Mouse (Mus musculus) midbrain, embryonic 10.5 days (tissue): ENCODE results near the gene Gm45233. TPM values are rescaled to one million over a fixed set of nuclear protein-coding genes. Genes with fewer than 3 reads are reported as not detected.
"Not testable (repeated sequence)": the region's sequence is repeated elsewhere in the genome, so short reads cannot be mapped to it uniquely, and the experiment has no call there.

Experiments used
- DNase-seq: peaks from one replicate; pipeline ENCODE4 v3.0.0-alpha.2; 2017; ENCODE audit warnings: low spot score
- H3K27ac ChIP-seq: fragments of 300-500 bp; sonication (generic); replicated peaks from 2 replicates; pipeline ENCODE4 v1.5.1; 2016; ENCODE audit warnings: mild to moderate bottlenecking
- H3K27me3 ChIP-seq: fragments of 300-500 bp; sonication (generic); 2 replicates; pipeline ENCODE4 v1.6.1; 2016; ENCODE audit warnings: low read depth, mild to moderate bottlenecking; ENCODE audit not compliant: poor library complexity, severe bottlenecking
- H3K36me3 ChIP-seq: fragments of 300-500 bp; sonication (generic); 2 replicates; pipeline ENCODE4 v1.6.1; 2016; ENCODE audit warnings: mild to moderate bottlenecking, moderate library complexity
- H3K4me1 ChIP-seq: fragments of 300-500 bp; sonication (generic); 2 replicates; pipeline ENCODE4 v1.6.1; 2016
- H3K4me3 ChIP-seq: fragments of 300-500 bp; sonication (generic); 2 replicates; pipeline ENCODE4 v1.5.1; 2016; ENCODE audit warnings: mild to moderate bottlenecking, moderate library complexity
- H3K9me3 ChIP-seq: fragments of 300-500 bp; sonication (generic); replicated peaks from 2 replicates; pipeline ENCODE4 v1.6.1; 2016; ENCODE audit warnings: mild to moderate bottlenecking
- WGBS: fragments of 180-500 bp; shearing (Covaris S2); methylation state at CpG from one replicate; pipeline ENCODE4 v1.1.7; 2016; 5-methylcytosine and 5-hydroxymethylcytosine counted together
- polyA plus RNA-seq: library from polyadenylated mRNA; unstranded; fragments of >200 nt; fragmentation: Nextera tagmentation; extraction: Ambion mirVana; gene quantifications from 2 replicates; pipeline ENCODE4 v1.2.1, GENCODE M21; 2016

Gene Gm45233
- polyA plus RNA-seq = not detected in 2 replicates

DNA sequence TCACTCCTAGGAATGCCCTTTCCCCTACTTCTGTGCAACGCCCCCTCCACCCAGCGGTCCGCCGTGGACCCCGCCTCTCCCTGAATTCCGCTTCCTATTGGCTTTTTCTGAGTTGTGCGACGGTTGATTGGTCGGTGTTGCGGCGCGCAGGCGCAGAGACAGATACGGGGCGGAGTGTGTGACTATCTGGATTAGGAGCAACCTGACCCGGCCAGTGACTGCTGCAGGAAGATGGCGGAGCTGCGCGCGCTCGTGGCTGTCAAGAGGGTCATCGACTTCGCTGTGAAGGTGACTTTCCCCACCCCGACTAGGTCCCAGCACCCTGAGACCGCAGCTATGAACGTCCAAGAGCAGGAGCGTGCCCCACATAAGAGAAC lies at the start of gene Gm45233, which contains the start of gene Etfb:
Gene Gm45233, plus strand, starts transcription at position 212 of the 377 bp plus-strand sequence.
Gene Etfb, plus strand, starts transcription at position 167 of the 377 bp plus-strand sequence.
- Histone ChIP-seq H3K9me3 (no peaks in the 10 kb centered on the region), H3K27me3 (no peaks in the 10 kb centered on the region), H3K36me3 (no peaks in the 10 kb centered on the region), H3K4me3 (peak within 1 kb of the TSS; percentile 66), H3K27ac (peak within 1 kb of the TSS; percentile 88), H3K4me1 (peaks cover 22% of the 10 kb centered on the region)
- WGBS = 0% methylated on average over 27 of the region's 27 CpGs
- peak; percentile 94 for DNase-seq

DNA sequence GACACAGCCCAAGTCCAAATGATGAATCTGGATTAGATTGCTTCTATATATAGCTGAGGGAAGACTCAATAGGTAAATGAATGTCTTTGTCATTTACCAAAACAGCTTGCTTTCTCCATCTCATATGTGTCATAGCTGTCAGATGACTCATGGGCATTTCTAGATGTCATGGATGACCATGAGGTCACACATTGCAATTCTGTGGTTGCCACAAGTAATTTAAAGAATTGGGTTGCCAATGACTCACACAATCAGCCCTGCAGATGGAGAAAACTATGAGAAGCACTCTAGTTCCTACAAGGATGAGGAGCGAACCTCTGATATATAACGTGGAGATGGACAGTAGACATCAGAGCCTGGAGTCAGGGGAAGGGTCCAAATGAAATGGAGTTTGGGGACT lies 44.4 kb upstream of the Gm45233 start:
- Histone ChIP-seq H3K36me3 (no peaks in the 10 kb centered on the region), H3K4me3 (no peak overlapping the region), H3K27me3 (no peaks in the 10 kb centered on the region), H3K4me1 (no peaks in the 10 kb centered on the region), H3K9me3 (no peaks in the 10 kb centered on the region), H3K27ac (no peak overlapping the region)
- no peak for DNase-seq
- 89% methylated on average over 2 of the region's 2 CpGs for WGBS

DNA sequence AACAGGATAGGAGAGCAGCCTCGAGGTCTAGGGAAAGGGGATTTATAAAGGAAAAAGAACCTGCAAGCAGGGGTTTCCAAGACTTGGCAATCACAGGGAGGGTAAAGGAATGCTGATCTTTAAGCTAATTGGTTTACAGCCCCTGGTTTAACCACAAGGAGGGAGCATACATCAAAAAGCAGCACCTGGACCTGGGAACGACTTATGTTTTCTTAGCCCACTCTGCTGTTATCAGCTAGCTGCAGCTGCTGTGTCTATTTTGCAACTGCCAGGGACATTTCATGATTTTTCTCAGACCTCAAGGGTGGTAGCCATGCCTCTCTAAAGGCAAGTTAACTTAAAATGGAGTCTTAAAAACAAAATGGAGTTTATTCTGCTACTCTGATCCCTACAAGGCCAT lies 41.2 kb upstream of the Gm45233 start:
- H3K4me3 ChIP-seq = no peak overlapping the region
- WGBS = 58% methylated on average over 2 of the region's 2 CpGs
- no peaks in the 10 kb centered on the region for H3K4me1 ChIP-seq
- no peaks in the 10 kb centered on the region for H3K9me3 ChIP-seq
- no peak overlapping the region for H3K27ac ChIP-seq
- H3K36me3 ChIP-seq = no peaks in the 10 kb centered on the region
- no peaks in the 10 kb centered on the region for H3K27me3 ChIP-seq
- DNase-seq = no peak

DNA sequence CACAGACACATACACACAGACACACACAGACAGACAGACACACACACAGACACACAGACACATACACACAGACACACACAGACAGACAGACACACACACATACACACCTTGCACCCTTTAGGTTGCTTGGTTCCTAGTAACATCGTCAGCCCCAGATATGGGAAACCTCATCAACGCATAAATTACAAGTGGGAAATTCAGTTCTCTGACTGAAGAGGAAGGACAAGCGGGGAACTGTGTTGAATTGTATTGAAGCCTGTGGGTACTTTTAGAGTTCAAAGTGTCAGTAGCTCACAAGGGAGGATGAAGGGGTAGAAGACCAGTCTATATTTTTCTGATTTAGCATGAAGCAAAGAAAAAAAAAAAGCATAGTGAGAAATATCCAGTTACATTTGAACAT lies 36.4 kb upstream of the Gm45233 start:
- Histone ChIP-seq H3K4me3 (no peak overlapping the region), H3K9me3 (no peaks in the 10 kb centered on the region), H3K4me1 (peaks cover 5% of the 10 kb centered on the region), H3K36me3 (no peaks in the 10 kb centered on the region), H3K27ac (no peak overlapping the region), H3K27me3 (no peaks in the 10 kb centered on the region)
- no peak for DNase-seq
- 90% methylated on average over 3 of the region's 3 CpGs for WGBS

DNA sequence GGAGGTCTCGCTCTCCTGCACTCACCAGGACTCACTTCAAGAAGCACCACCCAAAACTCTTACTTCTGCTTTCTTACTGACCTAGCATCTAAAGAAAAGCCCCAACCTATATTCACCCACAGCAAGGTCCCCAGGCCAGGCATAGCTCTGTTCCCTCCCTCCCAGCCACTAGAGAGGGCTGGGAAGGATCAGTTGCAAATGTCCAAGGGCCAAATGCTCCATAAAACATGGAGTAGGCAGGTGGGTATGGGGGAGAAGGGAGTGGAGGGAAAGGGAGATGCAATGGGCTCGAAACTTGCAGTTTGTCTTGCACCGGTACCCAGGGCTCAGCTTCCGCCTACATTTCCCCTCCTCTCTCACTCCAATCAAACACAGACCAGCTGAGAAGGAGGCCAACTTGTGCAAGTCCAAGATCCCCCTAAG lies 35.8 kb upstream of the Gm45233 start, which contains the start of gene Siglecg:
Gene Siglecg, plus strand, starts transcription at position 74 of the 423 bp plus-strand sequence.
- H3K9me3 ChIP-seq = no peaks in the 10 kb centered on the region
- H3K4me1 ChIP-seq = peaks cover 5% of the 10 kb centered on the region
- H3K27ac ChIP-seq = no peak within 1 kb of the TSS
- WGBS = 85% methylated on average over 4 of the region's 4 CpGs
- no peaks in the 10 kb centered on the region for H3K27me3 ChIP-seq
- no peaks in the 10 kb centered on the region for H3K36me3 ChIP-seq
- no peak within 1 kb of the TSS for H3K4me3 ChIP-seq
- no peak for DNase-seq

DNA sequence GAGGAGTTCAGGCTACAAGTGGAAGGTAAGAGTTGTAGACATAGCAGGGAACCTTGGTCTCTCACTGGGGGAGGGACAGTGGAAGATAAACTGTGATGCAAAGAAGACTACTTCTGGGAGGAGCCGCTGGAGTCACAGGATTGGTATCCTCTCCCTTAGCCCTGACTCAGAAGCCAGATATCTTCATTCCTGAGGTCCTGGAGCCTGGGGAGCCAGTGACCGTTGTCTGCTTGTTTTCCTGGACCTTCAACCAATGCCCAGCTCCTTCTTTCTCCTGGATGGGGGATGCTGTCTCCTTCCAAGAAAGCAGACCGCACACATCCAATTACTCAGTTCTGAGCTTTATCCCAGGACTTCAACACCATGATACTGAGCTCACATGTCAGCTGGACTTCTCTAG lies 34.8 kb upstream of the Gm45233 start:
- 85% methylated on average over 3 of the region's 3 CpGs for WGBS
- H3K27me3 ChIP-seq = no peaks in the 10 kb centered on the region
- H3K4me3 ChIP-seq = no peak overlapping the region
- peaks cover 5% of the 10 kb centered on the region for H3K4me1 ChIP-seq
- no peak for DNase-seq
- no peak overlapping the region for H3K27ac ChIP-seq
- no peaks in the 10 kb centered on the region for H3K36me3 ChIP-seq
- H3K9me3 ChIP-seq = no peaks in the 10 kb centered on the region

DNA sequence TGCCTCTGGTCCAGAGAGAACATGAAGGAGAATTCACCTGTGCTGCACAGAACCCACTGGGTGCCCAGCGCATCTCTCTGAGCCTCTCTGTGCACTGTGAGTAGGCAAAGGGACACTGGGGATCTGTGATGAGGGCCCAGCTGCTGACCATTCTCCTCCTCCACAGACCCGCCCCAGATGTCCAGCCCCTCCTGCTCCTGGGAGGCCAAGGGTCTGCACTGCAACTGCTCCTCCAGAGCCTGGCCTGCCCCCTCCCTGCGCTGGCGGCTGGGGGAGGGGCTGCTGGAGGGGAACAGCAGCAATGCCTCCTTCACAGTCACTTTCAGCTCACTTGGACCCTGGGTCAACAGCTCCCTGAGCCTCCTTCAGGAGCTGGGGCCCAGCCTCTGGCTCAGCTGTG lies 32.2 kb upstream of the Gm45233 start:
- WGBS = 29% methylated on average over 4 of the region's 4 CpGs
- not testable (repeated sequence) for H3K9me3 ChIP-seq, H3K4me1 ChIP-seq, H3K27ac ChIP-seq, H3K36me3 ChIP-seq, H3K27me3 ChIP-seq, DNase-seq, H3K4me3 ChIP-seq

DNA sequence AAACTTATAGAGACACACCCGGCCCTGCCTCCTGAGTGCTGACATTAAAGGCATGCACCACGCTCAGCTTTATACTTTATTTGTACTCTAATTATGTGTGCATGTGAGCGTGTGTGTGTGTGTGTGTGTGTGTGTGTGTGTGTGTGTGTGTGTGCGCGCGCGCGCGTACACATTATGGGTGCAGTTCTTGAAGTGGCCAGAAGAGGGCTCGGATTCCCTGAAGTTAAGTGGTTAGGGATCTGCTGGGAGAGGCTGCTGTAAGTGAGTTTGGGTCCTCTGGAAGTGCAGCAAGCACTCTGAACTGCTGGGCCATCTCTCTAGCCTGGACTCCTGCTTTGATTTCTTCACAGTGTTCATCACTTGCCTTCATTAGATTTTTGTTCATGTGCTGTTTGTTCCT lies 26.6 kb upstream of the Gm45233 start:
- DNase-seq = no peak
- WGBS = 87% methylated on average over 10 of the region's 10 CpGs
- no peaks in the 10 kb centered on the region for H3K4me1 ChIP-seq
- peaks cover 9% of the 10 kb centered on the region; the same call in 1 of the 2 replicates for H3K9me3 ChIP-seq
- no peak overlapping the region for H3K27ac ChIP-seq
- H3K27me3 ChIP-seq = no peaks in the 10 kb centered on the region
- H3K4me3 ChIP-seq = no peak overlapping the region
- H3K36me3 ChIP-seq = no peaks in the 10 kb centered on the region

DNA sequence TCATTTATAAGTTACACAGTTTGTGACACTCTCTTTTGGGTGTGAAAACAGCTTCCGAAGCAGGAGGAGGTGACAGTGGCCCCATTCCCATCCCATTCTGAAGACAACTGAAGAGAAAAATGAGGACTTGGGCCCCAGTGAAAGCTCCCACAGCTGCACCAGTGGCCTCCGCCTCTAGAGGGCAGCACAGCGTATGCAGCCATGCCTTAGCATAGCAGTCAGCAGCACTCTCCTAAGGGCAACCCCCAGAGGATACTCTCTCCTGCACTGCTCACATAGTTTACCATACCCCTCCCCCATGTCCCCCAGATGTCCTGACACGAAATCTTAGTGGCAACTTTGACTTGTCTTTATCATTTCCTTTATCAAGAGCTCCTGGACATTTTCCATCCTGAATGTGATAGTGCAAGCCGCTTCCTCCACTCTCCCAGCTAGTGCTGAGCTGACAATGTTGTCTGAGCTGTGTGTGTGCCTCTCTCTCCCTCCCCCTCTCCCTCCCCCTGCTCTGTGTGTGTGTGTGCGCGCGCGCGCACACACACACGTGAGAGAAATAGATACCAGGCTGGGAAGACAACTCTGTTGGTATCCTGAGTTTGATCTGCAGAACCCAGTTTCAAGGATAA lies 20.8 kb upstream of the Gm45233 start:
- peaks cover 6% of the 10 kb centered on the region for H3K4me1 ChIP-seq
- 0 out of 2 replicates have a peak, but pooled peaks cover under 1% of the 10 kb centered on the region for H3K9me3 ChIP-seq
- H3K4me3 ChIP-seq = peak overlapping the region; percentile 28; the same call in 1 of the 2 replicates
- H3K27me3 ChIP-seq = no peaks in the 10 kb centered on the region
- DNase-seq = peak; percentile 83
- no peak overlapping the region for H3K27ac ChIP-seq
- H3K36me3 ChIP-seq = no peaks in the 10 kb centered on the region
- WGBS = 11% methylated on average over 11 of the region's 11 CpGs

DNA sequence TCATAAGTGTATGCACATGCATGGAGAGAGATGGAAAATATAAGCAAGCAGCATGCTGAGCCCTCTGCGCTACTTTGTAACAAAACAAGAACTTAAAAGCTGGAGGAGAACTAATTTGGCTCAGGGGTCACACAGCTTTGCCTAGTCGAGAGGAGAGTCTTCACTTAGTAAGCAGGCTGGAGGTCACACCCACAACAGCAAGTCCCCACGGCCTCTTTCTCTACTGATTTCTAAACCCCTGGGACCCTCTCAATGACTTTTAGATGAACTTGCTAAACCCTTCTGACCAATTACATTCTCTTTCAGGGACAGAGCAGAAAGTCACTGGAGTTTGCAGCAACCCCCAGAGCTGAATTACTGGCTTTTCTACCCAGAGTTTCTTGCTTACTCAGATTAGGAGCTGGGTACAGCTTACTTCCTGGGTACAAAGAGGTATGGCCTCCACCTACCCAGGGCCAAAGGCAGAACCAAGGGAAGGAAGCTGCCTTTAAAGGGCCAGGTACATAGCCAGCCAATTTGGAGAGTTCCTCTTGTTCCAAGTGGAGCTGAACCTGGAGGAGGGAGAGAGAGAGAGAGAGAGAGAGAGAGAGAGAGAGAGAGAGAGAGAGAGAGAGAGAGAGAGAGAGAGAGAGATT lies 19.8 kb upstream of the Gm45233 start:
- 0 out of 2 replicates have a peak, but pooled peaks cover 3% of the 10 kb centered on the region for H3K9me3 ChIP-seq
- peaks cover 6% of the 10 kb centered on the region for H3K4me1 ChIP-seq
- no peak for DNase-seq
- H3K4me3 ChIP-seq = no peak overlapping the region
- no peaks in the 10 kb centered on the region for H3K27me3 ChIP-seq
- H3K27ac ChIP-seq = no peak overlapping the region
- WGBS = 60% methylated on average over 3 of the region's 3 CpGs
- no peaks in the 10 kb centered on the region for H3K36me3 ChIP-seq

DNA sequence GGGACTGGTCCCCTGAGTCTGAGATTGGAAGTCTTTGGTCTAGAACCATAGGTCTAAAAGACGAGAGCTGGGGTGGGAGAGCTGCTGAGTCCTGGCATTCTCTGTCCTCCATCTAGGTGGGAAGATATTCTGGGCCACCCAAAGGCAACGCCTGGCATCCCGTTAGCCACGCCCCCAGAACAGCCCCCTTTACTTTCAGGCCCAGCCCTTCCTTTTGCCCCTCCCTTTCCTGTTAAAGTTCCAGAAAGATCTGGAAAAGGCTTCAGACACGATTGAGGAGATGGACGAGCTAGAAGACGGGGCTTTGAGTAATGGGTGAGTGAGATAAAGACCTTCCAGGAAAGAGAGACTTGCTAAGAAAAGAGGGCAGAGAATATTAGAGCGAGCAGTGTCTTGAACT lies 16.5 kb upstream of the Gm45233 start, which contains the start of gene Lim2:
Gene Lim2, plus strand, starts transcription at position 265 of the 400 bp plus-strand sequence.
- Histone ChIP-seq H3K4me3 (no peak within 1 kb of the TSS), H3K4me1 (peaks cover 6% of the 10 kb centered on the region), H3K27me3 (no peaks in the 10 kb centered on the region), H3K27ac (no peak within 1 kb of the TSS), H3K36me3 (no peaks in the 10 kb centered on the region), H3K9me3 (0 out of 2 replicates have a peak, but pooled peaks cover 3% of the 10 kb centered on the region)
- no peak for DNase-seq
- 83% methylated on average over 8 of the region's 8 CpGs for WGBS

DNA sequence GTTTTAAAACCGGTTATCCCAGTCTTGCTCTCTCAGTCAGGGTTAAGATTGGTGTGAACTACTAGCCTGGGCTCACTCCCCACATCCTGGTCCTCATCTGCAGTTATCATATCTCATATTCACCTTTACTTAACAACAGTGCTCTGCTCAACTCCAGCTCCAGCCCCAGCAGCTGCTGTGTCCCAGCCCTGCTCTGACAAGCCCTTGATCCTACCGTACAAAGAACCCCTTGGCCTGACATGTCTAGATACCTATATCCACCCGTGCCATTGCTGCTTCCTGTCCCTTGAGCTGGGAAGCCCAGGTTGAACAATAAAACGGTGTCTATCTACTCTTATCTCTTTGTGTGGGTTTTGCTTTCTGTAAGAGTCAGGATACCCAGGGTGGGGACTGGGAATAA lies 14.4 kb upstream of the Gm45233 start:
- H3K27ac ChIP-seq = no peak overlapping the region
- WGBS = 65% methylated on average over 4 of the region's 4 CpGs
- H3K36me3 ChIP-seq = no peaks in the 10 kb centered on the region
- DNase-seq = no peak
- no peak overlapping the region for H3K4me3 ChIP-seq
- H3K9me3 ChIP-seq = 0 out of 2 replicates have a peak, but pooled peaks cover 3% of the 10 kb centered on the region
- H3K4me1 ChIP-seq = no peaks in the 10 kb centered on the region
- H3K27me3 ChIP-seq = no peaks in the 10 kb centered on the region

DNA sequence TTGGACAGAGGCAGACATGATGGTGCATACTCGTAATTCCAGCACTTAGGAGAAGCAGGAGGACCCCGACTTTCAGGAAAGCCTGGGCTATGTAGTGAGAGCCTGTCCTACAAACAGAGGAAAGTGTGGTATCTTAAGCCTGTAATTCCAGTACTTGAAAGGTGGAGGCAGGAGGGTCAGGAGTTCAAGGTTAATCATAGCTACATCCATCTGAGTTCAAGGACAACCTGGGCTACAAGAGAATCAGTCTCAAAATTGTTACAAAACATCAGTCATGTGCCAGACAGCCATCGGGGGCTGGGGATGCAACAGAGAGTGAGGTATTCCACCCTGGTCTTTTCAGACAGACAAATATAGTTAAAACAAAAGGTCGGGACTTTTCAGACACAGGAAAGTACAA lies 11.0 kb upstream of the Gm45233 start:
- DNase-seq = no peak
- Histone ChIP-seq H3K4me3 (no peak overlapping the region), H3K27ac (no peak overlapping the region), H3K4me1 (no peaks in the 10 kb centered on the region), H3K27me3 (no peaks in the 10 kb centered on the region), H3K9me3 (0 out of 2 replicates have a peak, but pooled peaks cover 3% of the 10 kb centered on the region), H3K36me3 (no peaks in the 10 kb centered on the region)
- 83% methylated on average over 4 of the region's 4 CpGs for WGBS
